Mouse (Mus musculus) lung, adult 2 months (tissue): ENCODE data around the gene Cnksr3.
A peak's percentile ranks its signal among the peaks of the same experiment; 100 is the strongest.

Source experiments
- CTCF ChIP-seq: fragments of 200-500 bp; IDR thresholded peaks from 2 replicates; pipeline ENCODE4 v1.5.1; 2011; ENCODE audit warnings: mild to moderate bottlenecking, low read length, control low read depth; ENCODE audit not compliant: insufficient read depth
- POLR2A ChIP-seq: fragments of 200-500 bp; IDR thresholded peaks from 2 replicates; pipeline ENCODE4 v1.6.1; 2011; ENCODE audit warnings: low read depth, mild to moderate bottlenecking, control low read depth, low read length, borderline replicate concordance; ENCODE audit errors: extremely low read depth

GRCm38 (mm10) chr10:7076201-7076600 is 135.8 kb downstream of the Cnksr3 start:
- TF ChIP-seq POLR2A: no peak
- TF ChIP-seq CTCF: peak; percentile 91
